Mouse (Mus musculus) liver, embryonic 16.5 days (tissue): ENCODE results near the gene Psmb1. TPM values are rescaled to one million over a fixed set of nuclear protein-coding genes. Genes with fewer than 3 reads are reported as not detected.

Experiments used
- ATAC-seq: fragments of 200-750 bp; cut with Nextera tagmentation; 2 replicates; pipeline ENCODE4 v1.8.0; 2017; ENCODE audit warnings: low read depth, mild to moderate bottlenecking, moderate number of reproducible peaks, moderate library complexity
- H3K27ac ChIP-seq: fragments of 300-500 bp; sonication (generic); 2 replicates; pipeline ENCODE4 v1.5.1; 2014; ENCODE audit warnings: mild to moderate bottlenecking, low read length
- H3K27me3 ChIP-seq: fragments of 300-500 bp; sonication (generic); 2 replicates; pipeline ENCODE4 v1.6.1; 2014; ENCODE audit warnings: low read depth, low read length, mixed read lengths; ENCODE audit not compliant: control insufficient read depth, insufficient read depth
- H3K36me3 ChIP-seq: fragments of 300-500 bp; sonication (generic); 2 replicates; pipeline ENCODE4 v1.6.1; 2014; ENCODE audit warnings: mild to moderate bottlenecking; ENCODE audit not compliant: control insufficient read depth, insufficient read depth
- H3K4me1 ChIP-seq: fragments of 300-500 bp; sonication (generic); 2 replicates; pipeline ENCODE4 v1.6.1; 2014; ENCODE audit warnings: low read depth, low read length, mixed read lengths; ENCODE audit not compliant: control insufficient read depth
- H3K4me2 ChIP-seq: fragments of 300-500 bp; sonication (generic); 2 replicates; pipeline ENCODE4 v1.6.1; 2014; ENCODE audit warnings: low read depth, low read length, mixed read lengths
- H3K4me3 ChIP-seq: fragments of 300-500 bp; sonication (generic); 2 replicates; pipeline ENCODE4 v1.5.1; 2014; ENCODE audit warnings: low read depth, mild to moderate bottlenecking, low read length
- H3K9ac ChIP-seq: fragments of 300-500 bp; sonication (generic); 2 replicates; pipeline ENCODE4 v1.6.1; 2014; ENCODE audit warnings: low read depth, low read length
- H3K9me3 ChIP-seq: fragments of 300-500 bp; sonication (generic); replicated peaks from 2 replicates; pipeline ENCODE4 v1.6.1; 2016; ENCODE audit warnings: low read length; ENCODE audit not compliant: control insufficient read depth
- WGBS: fragments of 180-500 bp; shearing (Covaris S2); extraction: QIAGEN DNeasy Blood & Tissue Kit; methylation state at CpG from one replicate; pipeline ENCODE4 v1.1.7; 2014; ENCODE audit not compliant: insufficient replicate concordance; 5-methylcytosine and 5-hydroxymethylcytosine counted together
- polyA plus RNA-seq: library from polyadenylated mRNA; unstranded; fragments of >200 nt; fragmentation: Nextera tagmentation; extraction: Ambion mirVana; gene quantifications from 2 replicates; pipeline ENCODE4 v1.2.1, GENCODE M21; 2015

Gene Psmb1
- polyA plus RNA-seq, 1 experiment from 2014 or later, result 108 TPM

DNA sequence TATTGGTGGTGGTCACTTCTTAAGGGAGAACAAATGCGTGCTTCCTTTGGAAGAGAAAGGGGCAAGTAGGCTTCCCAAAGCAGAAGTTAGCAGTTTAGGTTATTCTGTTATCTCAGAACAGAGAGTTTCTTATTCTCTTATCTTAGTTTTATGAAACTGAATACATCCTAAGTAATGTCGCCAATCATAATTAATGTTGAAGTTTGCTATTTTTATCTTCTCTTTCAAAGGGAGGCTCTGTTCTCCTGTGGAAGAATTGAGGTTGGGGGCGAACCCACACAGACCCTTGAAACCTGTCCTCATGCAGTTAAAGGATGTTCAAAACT lies 28.2 kb upstream of the Psmb1 start:
- H3K4me3 ChIP-seq, result peak overlapping the region; percentile 94
- WGBS, result 21% methylated on average over 3 of the region's 3 CpGs
- peaks cover 6% of the 10 kb centered on the region for H3K36me3 ChIP-seq
- H3K27ac ChIP-seq, result peak overlapping the region; percentile 84
- no peak for ATAC-seq
- H3K27me3 ChIP-seq, result no peaks in the 10 kb centered on the region
- H3K9ac ChIP-seq, result peak overlapping the region; percentile 86
- peaks cover 10% of the 10 kb centered on the region for H3K4me1 ChIP-seq
- peak overlapping the region; percentile 95 for H3K4me2 ChIP-seq
- no peaks in the 10 kb centered on the region for H3K9me3 ChIP-seq

DNA sequence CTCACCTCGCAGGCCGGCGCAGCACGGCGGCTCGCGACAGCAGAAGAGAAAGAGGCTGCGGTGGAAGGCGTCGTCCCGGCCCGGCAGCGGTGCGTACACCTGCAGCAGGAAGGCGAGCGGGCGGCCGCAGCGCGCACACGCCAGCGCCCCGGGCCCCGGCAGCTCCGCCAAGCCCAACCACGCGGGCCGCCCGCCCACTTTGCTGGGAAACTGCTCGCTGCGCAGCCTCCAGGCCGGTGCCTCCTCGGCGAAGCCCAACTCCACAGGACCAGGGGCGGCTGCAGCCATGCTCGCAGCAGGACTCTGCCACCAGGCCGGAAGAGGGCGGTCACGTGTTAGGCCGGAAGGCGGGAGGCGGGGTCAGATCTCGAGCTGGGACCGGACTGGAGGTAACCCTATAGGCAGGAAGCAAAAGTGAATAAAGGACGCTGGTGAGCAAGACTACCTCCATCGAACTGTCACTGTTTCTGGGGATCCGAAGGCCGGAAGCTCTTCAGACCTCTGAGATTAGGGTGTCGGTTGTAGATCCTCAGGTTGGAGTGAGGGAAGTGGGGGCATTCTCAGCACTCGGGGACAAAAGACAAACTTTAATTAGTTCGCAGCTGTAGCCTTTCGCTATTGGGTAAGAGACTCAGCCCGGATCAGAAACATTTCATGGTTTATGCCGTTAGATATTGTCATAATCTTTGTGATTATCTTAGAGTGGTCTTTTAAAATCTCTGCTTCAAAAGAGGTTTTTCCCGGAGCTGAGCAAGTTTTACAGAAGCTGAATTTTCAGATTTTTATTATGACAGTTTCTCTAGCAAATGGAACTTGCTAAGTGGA lies 27.6 kb upstream of the Psmb1 start, which contains the start of gene Pdcd2:
TSS of gene Pdcd2 (minus strand) at position 316 of the 825 bp plus-strand sequence.
- Histone ChIP-seq H3K27me3 (no peaks in the 10 kb centered on the region), H3K9me3 (no peaks in the 10 kb centered on the region), H3K27ac (peak within 1 kb of the TSS; percentile 84), H3K9ac (peak within 1 kb of the TSS; percentile 86), H3K4me2 (peak within 1 kb of the TSS; percentile 95), H3K36me3 (peaks cover 8% of the 10 kb centered on the region), H3K4me1 (peaks cover 10% of the 10 kb centered on the region), H3K4me3 (peak within 1 kb of the TSS; percentile 94)
- ATAC-seq, result peak; percentile 100
- WGBS, result 2% methylated on average over 55 of the region's 55 CpGs

DNA sequence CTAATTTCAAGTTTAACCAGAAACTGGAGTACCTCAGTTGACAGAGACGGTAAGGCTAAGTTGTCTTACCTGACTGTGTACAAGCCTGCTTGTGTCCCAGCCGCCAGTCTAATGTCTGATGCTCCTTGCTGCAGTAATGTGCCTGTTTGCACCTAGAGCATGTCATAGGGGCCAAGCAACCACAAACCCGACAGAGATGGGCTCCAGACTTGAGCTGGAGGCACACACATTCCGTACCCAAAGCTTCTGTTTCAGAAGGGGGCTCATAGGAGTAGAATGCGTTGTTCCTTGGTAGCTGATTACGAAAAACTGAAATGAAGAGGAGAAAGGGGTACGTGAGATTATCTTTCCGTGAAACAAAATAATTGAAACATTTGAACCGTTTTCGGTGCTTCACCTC lies 26.8 kb upstream of the Psmb1 start:
- no peak overlapping the region for H3K27ac ChIP-seq
- peak overlapping the region; percentile 95 for H3K4me2 ChIP-seq
- no peaks in the 10 kb centered on the region for H3K27me3 ChIP-seq
- H3K9me3 ChIP-seq, result no peaks in the 10 kb centered on the region
- WGBS, result 6% methylated on average over 10 of the region's 10 CpGs
- H3K4me1 ChIP-seq, result peaks cover 10% of the 10 kb centered on the region
- H3K9ac ChIP-seq, result peak overlapping the region; percentile 86
- ATAC-seq, result no peak
- peaks cover 14% of the 10 kb centered on the region for H3K36me3 ChIP-seq
- H3K4me3 ChIP-seq, result peak overlapping the region; percentile 94

DNA sequence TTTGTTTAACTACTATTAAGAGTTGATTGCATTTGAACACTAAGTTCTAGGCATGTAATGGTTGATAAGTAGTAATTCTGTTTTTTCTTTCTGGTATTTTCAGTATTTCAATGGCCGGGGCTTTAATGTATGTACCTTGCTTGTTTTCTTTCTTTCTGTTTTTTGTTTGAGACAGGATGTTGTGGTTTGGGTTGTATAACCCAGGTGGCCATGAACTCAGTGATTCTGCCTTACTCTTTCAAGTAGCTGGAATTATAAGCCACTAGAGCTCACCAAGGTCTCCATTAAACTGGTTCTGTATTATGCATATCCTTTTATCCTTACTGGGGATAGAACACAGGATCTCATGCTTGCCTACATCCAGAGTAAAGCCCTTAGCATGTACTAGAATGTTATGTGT lies 19.2 kb upstream of the Psmb1 start:
- H3K9ac ChIP-seq, result no peak overlapping the region
- H3K27me3 ChIP-seq, result no peaks in the 10 kb centered on the region
- H3K36me3 ChIP-seq, result peaks cover 42% of the 10 kb centered on the region
- no peak overlapping the region for H3K4me3 ChIP-seq
- WGBS, result 63% methylated on average over 1 of the region's 1 CpGs
- no peaks in the 10 kb centered on the region for H3K9me3 ChIP-seq
- no peak for ATAC-seq
- no peaks in the 10 kb centered on the region for H3K4me1 ChIP-seq
- no peak overlapping the region for H3K27ac ChIP-seq
- H3K4me2 ChIP-seq, result no peak overlapping the region

DNA sequence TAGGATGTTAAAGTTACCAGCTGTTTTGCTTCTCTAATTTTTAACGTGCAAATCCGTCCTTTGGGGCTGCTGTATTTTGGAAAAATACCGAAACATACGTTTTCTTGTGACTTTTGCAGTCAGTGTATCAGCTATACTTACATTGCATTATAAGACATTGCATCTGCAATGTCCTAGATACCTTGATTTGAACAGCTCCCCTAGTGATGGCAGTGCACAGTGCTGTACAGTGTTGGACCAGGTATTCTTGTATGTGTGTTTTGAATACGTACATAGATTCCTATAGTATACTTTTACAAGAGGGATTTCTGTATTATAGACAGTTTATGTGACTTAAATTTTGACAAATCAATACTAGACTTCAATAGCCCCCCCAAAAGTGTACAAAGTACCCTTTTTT lies 18.6 kb upstream of the Psmb1 start:
- 83% methylated on average over 5 of the region's 5 CpGs for WGBS
- Histone ChIP-seq H3K27me3 (no peaks in the 10 kb centered on the region), H3K36me3 (peaks cover 42% of the 10 kb centered on the region), H3K4me2 (no peak overlapping the region), H3K27ac (no peak overlapping the region), H3K9me3 (no peaks in the 10 kb centered on the region), H3K4me1 (no peaks in the 10 kb centered on the region), H3K4me3 (no peak overlapping the region), H3K9ac (no peak overlapping the region)
- ATAC-seq, result no peak

DNA sequence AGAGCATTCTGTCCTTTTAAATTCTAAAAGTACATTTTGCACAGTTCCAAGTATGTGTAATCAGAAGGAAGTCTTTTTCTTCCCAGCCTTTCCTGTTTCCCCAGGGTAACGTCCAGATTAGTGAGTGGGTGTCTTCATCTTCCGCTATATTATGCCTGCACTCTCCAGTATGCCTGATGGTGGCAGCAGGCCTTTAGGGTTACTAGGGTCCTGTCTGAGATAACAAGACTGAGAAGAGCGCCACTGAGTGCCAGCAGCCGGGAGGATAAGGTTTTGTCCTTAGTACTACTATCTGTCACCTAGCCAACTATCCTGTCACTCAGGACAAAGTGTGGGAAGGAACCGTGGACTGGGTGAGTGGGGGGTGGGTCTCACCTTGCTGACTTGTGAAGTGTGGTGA lies 18.2 kb upstream of the Psmb1 start:
- H3K27me3 ChIP-seq, result no peaks in the 10 kb centered on the region
- no peaks in the 10 kb centered on the region for H3K4me1 ChIP-seq
- H3K9me3 ChIP-seq, result no peaks in the 10 kb centered on the region
- ATAC-seq, result 0 out of 2 replicates have a peak, but pooled peaks have one; percentile 11
- no peak overlapping the region for H3K27ac ChIP-seq
- 44% methylated on average over 5 of the region's 5 CpGs for WGBS
- H3K9ac ChIP-seq, result no peak overlapping the region
- no peak overlapping the region for H3K4me3 ChIP-seq
- no peak overlapping the region for H3K4me2 ChIP-seq
- H3K36me3 ChIP-seq, result peaks cover 42% of the 10 kb centered on the region

DNA sequence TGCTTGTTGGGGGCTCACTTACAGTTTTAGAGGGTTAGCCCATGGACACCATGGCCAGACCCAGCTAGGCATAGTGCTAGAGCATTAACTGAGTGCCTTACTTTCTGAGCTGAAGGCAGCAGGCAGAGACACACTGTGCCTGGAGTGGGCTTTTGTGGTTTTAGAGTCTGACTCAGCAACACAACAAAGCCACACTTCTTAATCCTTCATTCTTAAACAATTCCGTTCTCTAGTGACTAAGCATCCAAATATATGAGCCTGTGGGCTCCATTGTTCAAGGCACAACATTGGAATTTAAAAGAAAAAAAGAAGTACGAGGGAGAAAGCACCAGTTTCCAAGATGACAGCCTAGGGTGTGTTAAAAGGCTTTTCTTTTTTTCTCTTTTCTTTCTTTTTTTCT lies 11.1 kb upstream of the Psmb1 start:
- no peaks in the 10 kb centered on the region for H3K27me3 ChIP-seq
- H3K9me3 ChIP-seq, result no peaks in the 10 kb centered on the region
- H3K9ac ChIP-seq, result no peak overlapping the region
- WGBS, result 82% methylated on average over 2 of the region's 2 CpGs
- no peaks in the 10 kb centered on the region for H3K4me1 ChIP-seq
- ATAC-seq, result no peak
- no peak overlapping the region for H3K27ac ChIP-seq
- no peak overlapping the region for H3K4me2 ChIP-seq
- no peak overlapping the region for H3K4me3 ChIP-seq
- peaks cover 70% of the 10 kb centered on the region for H3K36me3 ChIP-seq

DNA sequence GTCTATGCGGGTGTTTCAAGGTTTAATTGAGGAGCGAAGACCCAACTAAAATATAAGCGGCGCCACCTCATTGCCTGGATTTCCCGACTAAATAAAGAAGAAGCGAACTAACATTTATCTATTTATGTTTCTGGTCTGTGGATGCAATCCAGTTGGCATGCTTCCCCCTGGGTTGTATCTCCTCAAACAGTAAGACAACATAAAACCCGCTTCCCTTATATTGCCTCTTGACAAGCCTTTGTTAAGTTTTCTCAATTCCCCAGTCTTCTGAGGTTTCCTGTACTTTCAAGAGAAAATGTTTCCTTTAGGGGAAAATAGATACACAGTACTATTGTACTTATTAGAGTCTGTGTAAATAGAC lies 818 bp downstream of the Psmb1 start:
- Histone ChIP-seq H3K27me3 (no peaks in the 10 kb centered on the region), H3K9me3 (no peaks in the 10 kb centered on the region), H3K27ac (peak overlapping the region; percentile 92), H3K4me2 (peak overlapping the region; percentile 80), H3K36me3 (peaks cover 5% of the 10 kb centered on the region), H3K4me1 (peaks cover 28% of the 10 kb centered on the region), H3K4me3 (peak overlapping the region; percentile 97), H3K9ac (peak overlapping the region; percentile 89)
- 50% methylated on average over 7 of the region's 7 CpGs for WGBS
- ATAC-seq, result no peak

DNA sequence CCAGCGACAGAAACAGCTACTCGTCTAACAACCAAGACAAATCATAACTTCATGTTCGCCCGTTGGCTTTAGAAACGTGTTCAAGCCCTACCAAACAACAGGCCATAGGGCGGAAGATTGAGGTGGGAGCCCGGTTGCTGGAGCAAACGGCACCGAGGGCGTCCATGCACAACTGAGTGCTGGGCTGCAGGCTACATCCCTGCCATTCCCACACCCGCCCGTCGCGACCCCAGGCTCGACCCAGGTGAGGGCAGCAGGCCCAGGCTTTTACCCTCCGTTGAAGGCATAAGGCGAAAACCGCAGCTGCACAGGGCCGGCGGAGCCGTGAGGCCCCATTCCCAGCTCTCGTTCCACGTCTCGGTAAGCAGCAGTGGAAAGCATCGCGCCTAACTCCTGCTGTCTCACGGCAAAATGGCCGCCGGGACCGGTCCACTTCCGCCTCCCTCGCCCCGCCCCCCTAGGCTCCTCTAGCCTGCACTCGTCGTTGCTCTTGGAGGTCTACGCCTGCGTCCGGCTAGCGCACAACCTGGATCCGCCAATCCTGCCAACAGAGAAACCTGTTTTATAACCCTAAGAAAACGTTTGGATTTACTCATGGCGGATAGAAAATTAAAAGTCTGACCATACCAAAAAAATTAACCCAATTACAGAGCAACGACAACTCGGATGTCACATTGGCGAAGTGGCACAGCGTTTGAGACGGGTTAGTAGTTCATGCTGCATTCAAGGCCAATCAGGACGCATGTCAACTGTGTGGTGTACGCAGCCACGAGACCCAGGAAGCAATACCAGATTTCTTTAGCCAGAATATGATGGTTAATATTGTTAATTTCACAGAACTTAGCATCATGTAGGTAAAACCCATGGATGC lies 1.4 kb downstream of the Psmb1 start:
- ATAC-seq, result peak; percentile 91
- Histone ChIP-seq H3K9ac (peak overlapping the region; percentile 89), H3K4me3 (peak overlapping the region; percentile 97), H3K4me2 (peak overlapping the region; percentile 80), H3K9me3 (no peaks in the 10 kb centered on the region), H3K27me3 (no peaks in the 10 kb centered on the region), H3K36me3 (peaks cover 11% of the 10 kb centered on the region), H3K27ac (peak overlapping the region; percentile 92), H3K4me1 (peaks cover 28% of the 10 kb centered on the region)
- under 1% methylated on average over 50 of the region's 50 CpGs for WGBS
